Mouse (Mus musculus) embryonic facial prominence, embryonic 12.5 days (tissue): ENCODE results near the gene Fhl2. TPM values are rescaled to one million over a fixed set of nuclear protein-coding genes. Genes with fewer than 3 reads are reported as not detected.
"Not testable (repeated sequence)": the region's sequence is repeated elsewhere in the genome, so short reads cannot be mapped to it uniquely, and the experiment has no call there.

Experiments
- ATAC-seq: fragments of 200-750 bp; cut with Nextera tagmentation; 2 replicates; pipeline ENCODE4 v1.8.0; 2017; ENCODE audit not compliant: insufficient number of reproducible peaks, insufficient read depth, low FRiP score, low TSS enrichment
- H3K27ac ChIP-seq: fragments of 300-500 bp; sonication (generic); 2 replicates; pipeline ENCODE4 v1.5.1; 2016; ENCODE audit warnings: mild to moderate bottlenecking
- H3K27me3 ChIP-seq: fragments of 300-500 bp; sonication (generic); 2 replicates; pipeline ENCODE4 v1.6.1; 2016; ENCODE audit warnings: mild to moderate bottlenecking, moderate library complexity
- H3K36me3 ChIP-seq: fragments of 300-500 bp; sonication (generic); 2 replicates; pipeline ENCODE4 v1.6.1; 2016; ENCODE audit warnings: mild to moderate bottlenecking
- H3K4me1 ChIP-seq: fragments of 300-500 bp; sonication (generic); 2 replicates; pipeline ENCODE4 v1.6.1; 2016
- H3K4me2 ChIP-seq: fragments of 300-500 bp; sonication (generic); replicated peaks from 2 replicates; pipeline ENCODE4 v1.6.1; 2016; ENCODE audit warnings: mild to moderate bottlenecking, moderate library complexity
- H3K4me3 ChIP-seq: fragments of 300-500 bp; sonication (generic); 2 replicates; pipeline ENCODE4 v1.5.1; 2016; ENCODE audit warnings: mild to moderate bottlenecking
- H3K9ac ChIP-seq: fragments of 300-500 bp; sonication (generic); 2 replicates; pipeline ENCODE4 v1.6.1; 2016; ENCODE audit warnings: mild to moderate bottlenecking, moderate library complexity
- H3K9me3 ChIP-seq: fragments of 300-500 bp; sonication (generic); 2 replicates; pipeline ENCODE4 v1.6.1; 2016; ENCODE audit warnings: mild to moderate bottlenecking, moderate library complexity
- WGBS: fragments of 180-500 bp; shearing (Covaris S2); methylation state at CpG from one replicate; pipeline ENCODE4 v1.1.7; 2016; 5-methylcytosine and 5-hydroxymethylcytosine counted together
- polyA plus RNA-seq: library from polyadenylated mRNA; unstranded; fragments of >200 nt; fragmentation: Nextera tagmentation; extraction: Ambion mirVana; gene quantifications from 2 replicates; pipeline ENCODE4 v1.2.1, GENCODE M21; 2016

Fhl2 gene
- polyA plus RNA-seq, 1 experiment from 2014 or later = 16.9 TPM

DNA sequence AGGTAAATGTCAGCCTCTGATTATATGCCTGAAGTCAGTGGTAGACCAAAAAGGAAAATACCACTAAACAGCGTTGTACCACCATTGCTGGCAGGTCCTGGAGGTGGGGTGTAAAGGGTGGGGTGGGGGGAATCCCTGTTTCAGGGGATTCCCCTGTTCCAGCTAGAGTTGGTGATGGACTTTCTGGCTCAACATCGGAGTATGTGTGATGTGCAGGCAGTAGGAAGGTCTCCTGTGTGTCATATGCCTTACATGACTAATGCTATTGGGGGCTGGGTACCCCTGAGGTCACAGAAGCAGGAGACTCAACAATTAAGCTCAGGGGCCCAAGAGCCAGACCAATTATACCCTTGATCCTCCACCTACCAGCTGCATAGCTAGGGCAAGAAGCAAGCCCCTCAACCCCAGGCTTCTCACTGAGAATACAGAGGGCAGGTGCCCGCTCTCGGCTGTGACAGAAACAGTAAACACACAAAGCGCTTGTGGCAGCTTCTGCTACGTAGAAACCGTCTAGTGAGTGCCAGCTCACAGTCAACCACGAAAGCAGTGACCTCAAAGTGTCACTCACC is 52.4 kb downstream of the Fhl2 start:
- no peak for ATAC-seq
- no peaks in the 10 kb centered on the region for H3K27me3 ChIP-seq
- H3K4me2 ChIP-seq = no peak overlapping the region
- H3K9me3 ChIP-seq = no peaks in the 10 kb centered on the region
- no peak overlapping the region for H3K27ac ChIP-seq
- H3K36me3 ChIP-seq = 0 out of 2 replicates have a peak, but pooled peaks cover 3% of the 10 kb centered on the region
- 83% methylated on average over 8 of the region's 8 CpGs for WGBS
- no peak overlapping the region for H3K4me3 ChIP-seq
- H3K9ac ChIP-seq = no peak overlapping the region
- no peaks in the 10 kb centered on the region for H3K4me1 ChIP-seq

DNA sequence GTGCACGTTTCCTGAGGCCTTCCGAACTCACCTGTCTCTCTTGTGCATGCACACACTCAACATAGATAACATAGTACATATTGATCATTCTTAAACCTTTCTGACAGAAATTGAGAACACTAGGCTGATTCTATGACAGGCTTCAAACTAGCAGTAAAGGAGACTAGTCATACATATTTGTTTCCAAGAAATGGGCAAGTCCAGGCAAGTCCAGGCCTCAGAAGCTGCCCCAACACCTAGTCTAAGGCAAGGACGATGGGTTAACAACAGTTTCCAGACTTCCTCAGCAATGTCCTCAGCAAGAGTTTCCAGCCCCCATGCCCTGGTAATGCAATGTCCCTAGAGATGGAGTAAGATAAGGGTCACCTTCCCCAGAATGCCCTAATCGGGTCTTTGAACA is 53.0 kb downstream of the Fhl2 start:
- no peak overlapping the region for H3K4me3 ChIP-seq
- H3K9ac ChIP-seq = no peak overlapping the region
- 0 out of 2 replicates have a peak, but pooled peaks cover 3% of the 10 kb centered on the region for H3K36me3 ChIP-seq
- H3K4me1 ChIP-seq = no peaks in the 10 kb centered on the region
- no peaks in the 10 kb centered on the region for H3K9me3 ChIP-seq
- H3K4me2 ChIP-seq = no peak overlapping the region
- H3K27me3 ChIP-seq = no peaks in the 10 kb centered on the region
- no peak for ATAC-seq
- H3K27ac ChIP-seq = no peak overlapping the region
- WGBS = 87% methylated on average over 4 of the region's 4 CpGs

DNA sequence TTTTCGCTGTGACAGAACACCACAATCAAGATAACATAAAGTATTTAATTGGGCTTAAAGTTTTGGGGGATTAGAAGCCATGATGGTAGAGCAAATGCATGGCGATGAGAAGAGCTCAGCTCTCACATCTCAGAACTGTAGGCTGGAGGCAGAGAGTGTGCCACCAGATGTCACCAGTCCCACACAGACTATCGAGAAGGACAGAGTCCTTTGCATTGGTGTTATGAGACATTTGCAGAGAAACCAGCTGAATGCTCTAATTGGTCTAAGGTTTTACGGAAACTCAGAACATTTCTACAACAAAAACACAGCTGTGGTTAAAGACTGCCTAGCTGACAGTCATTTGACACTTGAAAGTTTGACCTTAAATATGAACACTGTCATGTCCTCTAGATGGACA is 53.5 kb downstream of the Fhl2 start:
- no peak for ATAC-seq
- Histone ChIP-seq H3K4me3 (no peak overlapping the region), H3K9me3 (no peaks in the 10 kb centered on the region), H3K9ac (no peak overlapping the region), H3K4me1 (no peaks in the 10 kb centered on the region), H3K4me2 (no peak overlapping the region), H3K27me3 (no peaks in the 10 kb centered on the region), H3K36me3 (0 out of 2 replicates have a peak, but pooled peaks cover 3% of the 10 kb centered on the region), H3K27ac (no peak overlapping the region)
- 71% methylated on average over 4 of the region's 4 CpGs for WGBS

DNA sequence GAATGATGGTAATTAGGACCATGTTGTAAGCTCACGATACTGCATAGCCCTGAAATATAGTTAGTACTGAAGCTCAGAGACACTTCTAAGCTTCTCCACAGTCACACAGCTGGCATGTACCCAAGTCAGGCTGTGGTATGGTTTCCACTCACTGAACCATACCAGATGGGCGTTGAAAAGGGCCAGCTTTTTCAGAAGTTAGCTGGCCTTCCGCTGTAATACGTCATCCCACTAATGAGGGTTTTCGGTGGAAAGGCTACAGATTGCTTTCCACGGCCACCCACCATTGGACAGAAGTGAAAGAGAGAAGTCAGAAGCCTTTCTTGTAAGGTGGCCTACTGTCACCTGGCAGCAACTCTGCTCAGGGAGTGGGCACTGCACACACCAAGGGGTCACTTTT is 53.9 kb downstream of the Fhl2 start:
- Histone ChIP-seq H3K27ac (no peak overlapping the region), H3K9ac (no peak overlapping the region), H3K4me1 (no peaks in the 10 kb centered on the region), H3K4me2 (no peak overlapping the region), H3K9me3 (no peaks in the 10 kb centered on the region), H3K27me3 (no peaks in the 10 kb centered on the region), H3K4me3 (no peak overlapping the region), H3K36me3 (0 out of 2 replicates have a peak, but pooled peaks cover 3% of the 10 kb centered on the region)
- 74% methylated on average over 6 of the region's 6 CpGs for WGBS
- ATAC-seq = no peak

DNA sequence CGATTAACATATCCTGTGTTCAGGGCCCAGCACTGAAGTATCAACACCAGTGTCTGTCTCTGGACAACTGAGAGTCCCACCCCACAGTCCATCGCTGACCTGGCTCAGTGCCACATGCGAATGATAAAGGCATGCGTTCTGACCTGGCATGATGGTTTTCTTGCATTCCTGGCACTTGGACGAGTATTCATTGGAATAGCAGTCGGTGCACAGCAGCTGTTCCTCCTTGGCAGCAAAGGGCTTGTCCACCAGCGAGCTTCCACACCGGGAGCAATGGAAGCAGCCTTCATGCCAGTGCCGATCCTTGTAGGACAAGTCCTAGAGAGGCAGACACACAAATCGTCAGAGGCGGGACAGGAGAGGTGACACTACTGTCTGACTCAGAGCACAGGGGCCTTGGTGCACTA is 55.2 kb downstream of the Fhl2 start:
- Histone ChIP-seq H3K4me2 (no peak overlapping the region), H3K4me3 (no peak overlapping the region), H3K9ac (no peak overlapping the region), H3K9me3 (no peaks in the 10 kb centered on the region), H3K27me3 (no peaks in the 10 kb centered on the region), H3K36me3 (peaks cover 7% of the 10 kb centered on the region), H3K27ac (no peak overlapping the region), H3K4me1 (no peaks in the 10 kb centered on the region)
- ATAC-seq = no peak
- WGBS = 80% methylated on average over 11 of the region's 11 CpGs

DNA sequence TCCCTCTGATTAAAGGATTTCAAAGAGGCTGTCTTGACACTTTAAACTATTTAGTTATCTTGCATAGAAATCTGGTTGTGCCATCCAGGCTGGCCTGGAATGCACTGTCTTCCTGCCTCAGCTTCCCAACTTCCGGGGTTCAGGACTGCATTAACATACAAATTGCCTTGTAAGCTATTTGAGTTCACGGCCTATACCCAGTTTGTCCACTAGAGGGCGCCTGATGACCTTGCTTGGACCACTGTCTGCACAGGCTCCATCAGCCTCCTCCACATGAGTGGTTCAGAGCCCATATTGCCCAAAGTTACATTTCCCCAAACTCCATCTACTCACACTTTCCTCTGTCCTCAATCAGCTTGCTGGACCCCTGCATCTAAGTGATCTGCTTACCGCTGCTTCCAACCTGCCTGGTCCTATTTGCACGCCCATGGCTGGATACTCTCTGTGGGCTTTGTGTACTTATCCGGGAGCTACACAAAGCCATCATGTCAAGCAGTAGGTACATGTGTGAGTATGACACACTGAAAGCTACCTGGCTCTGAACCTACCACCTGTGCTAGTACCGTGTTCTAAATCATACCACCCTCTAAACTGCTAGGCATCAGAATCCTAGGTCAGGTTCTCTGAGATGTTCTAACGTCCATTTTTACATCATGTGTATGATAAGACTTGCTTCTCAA is 57.1 kb downstream of the Fhl2 start:
- H3K9ac ChIP-seq = no peak overlapping the region
- no peak overlapping the region for H3K4me2 ChIP-seq
- H3K4me1 ChIP-seq = no peaks in the 10 kb centered on the region
- H3K9me3 ChIP-seq = no peaks in the 10 kb centered on the region
- WGBS = 52% methylated on average over 8 of the region's 8 CpGs
- ATAC-seq = peak; percentile 75; the same call in 1 of the 2 replicates
- no peak overlapping the region for H3K27ac ChIP-seq
- no peak overlapping the region for H3K4me3 ChIP-seq
- peaks cover 12% of the 10 kb centered on the region for H3K36me3 ChIP-seq
- H3K27me3 ChIP-seq = no peaks in the 10 kb centered on the region

DNA sequence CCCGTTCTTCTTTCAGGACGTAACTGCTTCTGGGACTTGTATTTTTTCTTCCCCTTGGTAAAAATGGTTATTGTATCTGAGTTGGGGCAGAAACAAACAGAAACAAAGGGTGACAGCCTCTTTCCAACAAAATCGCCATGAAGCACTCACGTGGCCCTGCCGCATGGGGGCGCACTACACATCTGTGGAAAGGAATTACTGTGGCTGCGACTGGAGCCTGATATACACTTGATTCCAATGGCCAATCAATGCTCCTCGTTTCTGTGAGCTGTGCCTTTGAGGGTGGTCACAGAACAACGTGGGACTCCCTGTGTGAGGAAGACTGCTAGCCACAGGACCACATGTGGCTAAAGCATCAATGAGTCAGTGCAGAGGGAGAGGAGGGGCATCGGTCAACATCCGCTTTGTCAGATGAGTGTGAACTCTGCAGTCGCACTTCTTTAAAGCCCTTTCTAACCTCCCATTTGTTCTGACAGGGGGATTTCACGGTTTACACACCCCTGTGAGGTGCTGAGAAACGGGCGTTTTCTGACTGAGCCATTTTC is 58.4 kb downstream of the Fhl2 start:
- 72% methylated on average over 15 of the region's 15 CpGs for WGBS
- ATAC-seq = no peak
- no peak overlapping the region for H3K4me2 ChIP-seq
- no peak overlapping the region for H3K27ac ChIP-seq
- no peaks in the 10 kb centered on the region for H3K27me3 ChIP-seq
- no peak overlapping the region for H3K4me3 ChIP-seq
- no peak overlapping the region for H3K9ac ChIP-seq
- peaks cover 12% of the 10 kb centered on the region for H3K36me3 ChIP-seq
- H3K9me3 ChIP-seq = no peaks in the 10 kb centered on the region
- H3K4me1 ChIP-seq = no peaks in the 10 kb centered on the region

DNA sequence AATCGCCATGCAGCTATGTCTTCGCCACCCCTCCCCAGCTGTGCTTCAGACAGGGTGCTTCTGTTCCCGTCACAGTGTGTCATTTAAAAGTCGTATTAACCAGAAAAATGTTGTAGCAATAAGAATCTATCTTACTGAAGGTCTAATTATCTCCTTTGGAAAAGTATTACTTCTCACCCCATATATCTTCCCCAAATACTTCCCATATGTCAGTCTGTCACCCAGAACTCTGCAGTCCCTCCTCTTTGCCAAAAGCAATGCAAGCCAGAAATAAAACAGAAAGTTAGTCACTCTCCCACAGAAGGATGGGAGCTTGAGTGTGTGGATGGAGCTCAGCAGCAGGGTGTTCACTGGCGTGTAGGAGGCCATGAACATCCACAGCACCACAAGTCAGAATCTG is 59.5 kb downstream of the Fhl2 start:
- no peak overlapping the region for H3K4me3 ChIP-seq
- H3K4me2 ChIP-seq = no peak overlapping the region
- H3K36me3 ChIP-seq = peaks cover 12% of the 10 kb centered on the region
- no peak overlapping the region for H3K27ac ChIP-seq
- no peaks in the 10 kb centered on the region for H3K4me1 ChIP-seq
- no peaks in the 10 kb centered on the region for H3K27me3 ChIP-seq
- no peak for ATAC-seq
- 90% methylated on average over 5 of the region's 5 CpGs for WGBS
- H3K9me3 ChIP-seq = no peaks in the 10 kb centered on the region
- H3K9ac ChIP-seq = no peak overlapping the region

DNA sequence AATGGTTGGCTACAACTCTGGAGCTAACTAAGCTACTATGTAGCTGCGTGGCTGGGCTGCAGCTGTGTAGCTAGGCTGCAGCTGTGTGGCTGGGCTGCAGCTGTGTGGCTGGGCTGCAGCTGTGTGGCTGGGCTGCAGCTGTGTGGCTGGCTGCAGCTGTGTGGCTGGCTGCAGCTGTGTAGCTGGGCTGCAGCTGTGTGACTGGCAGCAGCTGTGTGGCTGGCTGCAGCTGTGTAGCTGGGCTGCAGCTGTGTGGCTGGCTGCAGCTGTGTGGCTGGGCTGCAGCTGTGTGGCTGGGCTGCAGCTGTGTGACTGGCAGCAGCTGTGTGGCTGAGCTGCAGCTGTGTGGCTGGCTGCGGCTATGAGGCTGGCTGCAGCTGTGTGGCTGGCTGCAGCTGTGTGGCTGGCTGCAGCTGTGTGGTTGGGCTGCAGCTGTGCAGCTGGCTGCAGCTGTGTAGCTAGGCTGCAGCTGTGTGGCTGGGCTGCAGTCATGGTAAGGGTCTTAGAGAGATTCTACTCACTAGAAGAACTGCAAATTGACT is 60.2 kb downstream of the Fhl2 start:
- peaks cover 12% of the 10 kb centered on the region for H3K36me3 ChIP-seq
- not testable (repeated sequence) for H3K4me3 ChIP-seq, H3K4me1 ChIP-seq, H3K27me3 ChIP-seq, H3K4me2 ChIP-seq, H3K27ac ChIP-seq, ATAC-seq, H3K9me3 ChIP-seq, H3K9ac ChIP-seq
- WGBS = 82% methylated on average over 2 of the region's 2 CpGs

DNA sequence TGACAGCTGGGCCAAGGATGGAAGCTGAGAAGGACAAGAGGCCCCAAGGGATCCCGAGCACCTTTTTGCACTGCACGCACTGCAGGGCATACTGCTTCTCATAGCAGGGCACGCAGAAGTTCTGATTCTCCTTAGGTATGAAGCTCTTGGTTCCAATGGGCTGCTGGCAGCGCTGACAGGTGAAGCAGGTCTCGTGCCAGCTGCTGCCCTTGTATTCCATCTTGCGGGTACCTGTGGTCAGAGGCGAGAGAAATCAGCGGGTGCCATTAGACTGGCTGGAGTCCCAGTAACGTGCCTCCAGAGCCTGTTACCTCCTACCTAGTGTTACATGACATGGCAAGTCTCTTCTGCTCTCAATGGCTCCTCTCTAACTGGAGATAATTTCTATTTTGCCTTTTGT is 65.2 kb downstream of the Fhl2 start:
- Histone ChIP-seq H3K27me3 (no peaks in the 10 kb centered on the region), H3K4me3 (no peak overlapping the region), H3K9me3 (no peaks in the 10 kb centered on the region), H3K4me1 (no peaks in the 10 kb centered on the region), H3K27ac (no peak overlapping the region), H3K36me3 (peaks cover 15% of the 10 kb centered on the region), H3K9ac (no peak overlapping the region), H3K4me2 (no peak overlapping the region)
- ATAC-seq = no peak
- 85% methylated on average over 9 of the region's 9 CpGs for WGBS

DNA sequence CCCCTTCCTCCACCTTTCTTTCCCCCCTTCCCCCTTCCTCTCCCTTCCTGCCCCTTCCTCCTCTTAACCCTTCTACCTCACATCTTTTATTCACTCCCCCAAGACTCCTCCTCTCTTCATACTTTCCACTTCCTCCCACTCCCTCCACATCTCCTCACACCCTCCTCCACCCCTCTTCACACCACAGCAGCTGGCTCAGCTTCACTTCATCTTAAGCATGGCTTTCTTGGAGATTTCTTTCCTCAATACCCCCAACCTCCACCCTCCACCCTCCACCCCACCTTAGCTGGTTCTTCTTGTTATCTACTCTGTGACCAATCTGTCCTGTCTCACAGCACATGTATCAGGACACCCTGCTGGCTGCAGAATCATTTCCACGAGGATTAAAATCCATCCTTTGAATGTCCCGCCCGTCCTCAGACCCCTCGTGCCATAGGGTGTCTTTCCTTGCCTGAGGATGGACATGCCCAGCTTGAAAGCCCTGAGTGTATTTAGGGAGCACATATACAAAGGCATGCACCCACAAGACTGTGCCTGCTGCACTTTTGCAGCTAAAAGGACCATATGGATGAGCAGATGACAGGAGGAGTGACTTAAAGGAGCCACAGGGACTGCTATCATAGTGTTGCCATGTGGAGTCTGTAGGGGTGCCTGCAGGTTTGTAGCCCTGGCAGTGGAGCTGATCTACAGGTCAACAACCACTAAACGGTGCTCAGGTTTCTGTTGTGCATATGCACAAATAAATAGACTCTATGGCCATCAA is 66.4 kb downstream of the Fhl2 start:
- Histone ChIP-seq H3K36me3 (peaks cover 10% of the 10 kb centered on the region; the same call in 1 of the 2 replicates), H3K27me3 (no peaks in the 10 kb centered on the region), H3K4me3 (no peak overlapping the region), H3K9me3 (no peaks in the 10 kb centered on the region), H3K4me2 (no peak overlapping the region), H3K4me1 (no peaks in the 10 kb centered on the region), H3K27ac (no peak overlapping the region), H3K9ac (no peak overlapping the region)
- ATAC-seq = no peak
- 81% methylated on average over 5 of the region's 5 CpGs for WGBS
